Comparison of ENCODE assay signal across 8 mouse cellular contexts in genomic region chr13:34345128-34346085, GRCm38 (mm10). TPM values are rescaled to one million over a fixed set of nuclear protein-coding genes. Genes with fewer than 3 reads are reported as not detected.
A peak's percentile ranks its signal among the peaks of the same experiment; 100 is the strongest.
DNase-seq lines count a peak whose midpoint lies in the region; ATAC-seq and TF ChIP-seq lines count a peak whose summit lies in the region.

Gene Slc22a23, minus strand, starts transcription at chr13:34345182.

- peak; percentile 87 for DNase-seq in adrenal gland, postnatal 10 days
- peak; percentile 86 for DNase-seq in embryo, embryonic 11 days
- peak; percentile 76 for DNase-seq in gastrocnemius, postnatal 25 days
- DNase-seq in limb, embryonic 10.5 days (ENCODE audit: low spot score) = peak; percentile 83
- DNase-seq in spleen, adult 2 months (ENCODE audit: low read depth in 1 of 2, low spot score in 2 of 2) = peak in 1 of 2 experiments; percentile 51

- TF ChIP-seq POLR2A in spleen, adult 2 months (IDR thresholded peaks at IDR 0.05; ENCODE audit: low read depth, low read length) = no peak

- peak within 1 kb of the TSS; percentile 75 for H3K9ac ChIP-seq in intestine, embryonic 15.5 days
- peak within 1 kb of the TSS; percentile 94 for H3K9ac ChIP-seq in midbrain, embryonic 12.5 days (replicated peaks)

- H3K4me3 ChIP-seq in intestine, embryonic 15.5 days (replicated peaks) = peak within 1 kb of the TSS; percentile 81
- peak within 1 kb of the TSS; percentile 83 for H3K4me3 ChIP-seq in limb, embryonic 10.5 days
- H3K4me3 ChIP-seq in midbrain, embryonic 12.5 days = peak within 1 kb of the TSS; percentile 79
- H3K4me3 ChIP-seq in spleen, adult 2 months (ENCODE audit: extremely low read depth, insufficient read depth, insufficient read length) = peak within 1 kb of the TSS; percentile 46

- no peaks in the 10 kb centered on the region for H3K36me3 ChIP-seq in intestine, embryonic 15.5 days
- H3K36me3 ChIP-seq in limb, embryonic 10.5 days = no peaks in the 10 kb centered on the region
- H3K36me3 ChIP-seq in midbrain, embryonic 12.5 days = no peaks in the 10 kb centered on the region
- H3K36me3 ChIP-seq in spleen, adult 2 months (ENCODE audit: control insufficient read depth, insufficient read depth, low read length) = no peaks in the 10 kb centered on the region

- ATAC-seq in intestine, embryonic 15.5 days = peak; percentile 90
- peak; percentile 78 for ATAC-seq in midbrain, embryonic 12.5 days (ENCODE audit: low FRiP score, low read depth)
- no peak for ATAC-seq in monocyte, adult 5-6 weeks (replicated peaks; ENCODE audit: insufficient number of reproducible peaks, low FRiP score, low TSS enrichment, poor library complexity, severe bottlenecking)

- H3K4me2 ChIP-seq in intestine, embryonic 15.5 days (replicated peaks) = peak within 1 kb of the TSS; percentile 98
- peak within 1 kb of the TSS; percentile 91 for H3K4me2 ChIP-seq in midbrain, embryonic 12.5 days (replicated peaks)

- WGBS in intestine, embryonic 15.5 days = 3% methylated on average over 51 of the region's 69 CpGs
- 3% methylated on average over 59 of the region's 69 CpGs for WGBS in limb, embryonic 10.5 days
- 3% methylated on average over 55 of the region's 69 CpGs for WGBS in midbrain, embryonic 12.5 days
- WGBS in spleen, adult 2 months = 14% methylated on average over 50 of the region's 69 CpGs

- peak; percentile 21; the same call in 1 of the 2 replicates for TF ChIP-seq CTCF in spleen, adult 2 months (IDR thresholded peaks at IDR 0.05; ENCODE audit: extremely low read depth, insufficient read depth, insufficient read length, insufficient replicate concordance)

- peaks cover 3% of the 10 kb centered on the region; the same call in 1 of the 2 replicates for H3K27me3 ChIP-seq in intestine, embryonic 15.5 days (replicated peaks)
- H3K27me3 ChIP-seq in limb, embryonic 10.5 days (ENCODE audit: low read depth, poor library complexity, severe bottlenecking) = peaks cover 72% of the 10 kb centered on the region
- peaks cover 5% of the 10 kb centered on the region; the same call in 1 of the 2 replicates for H3K27me3 ChIP-seq in midbrain, embryonic 12.5 days
- H3K27me3 ChIP-seq in spleen, adult 2 months (ENCODE audit: control insufficient read depth, insufficient read depth, low read length) = peaks cover 22% of the 10 kb centered on the region

- peak within 1 kb of the TSS; percentile 17; the same call in 1 of the 2 replicates for H3K27ac ChIP-seq in intestine, embryonic 15.5 days
- peak within 1 kb of the TSS; percentile 87 for H3K27ac ChIP-seq in limb, embryonic 10.5 days
- H3K27ac ChIP-seq in midbrain, embryonic 12.5 days (replicated peaks) = peak within 1 kb of the TSS; percentile 86
- H3K27ac ChIP-seq in spleen, adult 2 months (ENCODE audit: insufficient read depth, low read length) = peak within 1 kb of the TSS; percentile 21; the same call in 1 of the 2 replicates

- H3K4me1 ChIP-seq in intestine, embryonic 15.5 days (replicated peaks) = peaks cover 25% of the 10 kb centered on the region; the same call in 1 of the 2 replicates
- peaks cover 24% of the 10 kb centered on the region for H3K4me1 ChIP-seq in limb, embryonic 10.5 days
- H3K4me1 ChIP-seq in midbrain, embryonic 12.5 days = peaks cover 39% of the 10 kb centered on the region
- H3K4me1 ChIP-seq in spleen, adult 2 months (ENCODE audit: control insufficient read depth, insufficient read depth, insufficient read length) = peaks cover 8% of the 10 kb centered on the region

- no peaks in the 10 kb centered on the region for H3K9me3 ChIP-seq in intestine, embryonic 15.5 days
- H3K9me3 ChIP-seq in limb, embryonic 10.5 days (replicated peaks) = no peaks in the 10 kb centered on the region
- H3K9me3 ChIP-seq in midbrain, embryonic 12.5 days = no peaks in the 10 kb centered on the region

RNA-seq across cellular contexts. Expression of gene Slc22a23, which starts in this region (rescaled TPM):
- total RNA-seq in adrenal gland, postnatal 10 days (2021) = 10 to 100 TPM; 13.1 to 13.4 TPM
- 10 to 100 TPM; 11.3 to 14.9 TPM for total RNA-seq in gastrocnemius, postnatal 25 days (2021)
- polyA plus RNA-seq in intestine, embryonic 15.5 days (2015; fragmentation: Nextera tagmentation; extraction: Ambion mirVana) = 3.2 and 3.3 TPM in 2 replicates
- 1.7 and 1.8 TPM in 2 replicates for polyA plus RNA-seq in limb, embryonic 10.5 days (2016; fragmentation: Nextera tagmentation; extraction: Ambion mirVana)
- 24.3 and 26.5 TPM in 2 replicates for polyA plus RNA-seq in midbrain, embryonic 12.5 days (2016; fragmentation: Nextera tagmentation; extraction: Ambion mirVana)
- polyA plus RNA-seq in spleen, adult 2 months (2012; rRNA removed) = 10.0 and 11.1 TPM in 2 replicates
- total RNA-seq in monocyte, adult 5-6 weeks (2017) = 0.19 to 0.97 TPM in 2 of 3 replicates, not detected in the other

Comparison
In these comparisons a context has a peak if more than half of its experiments do, and no peak if none do; other contexts are left out.
1. H3K27ac ChIP-seq: peak in every context shown above with its lines; median percentile 87 in limb, embryonic 10.5 days; 86 in midbrain, embryonic 12.5 days; 21 in spleen, adult 2 months; 17 in intestine, embryonic 15.5 days.